Mouse (Mus musculus): ENCODE results near the gene Nsun6.

Gene Nsun6

GRCm38 (mm10) chr2:15054945-15055637 lies at the start of gene Nsun6:
TSS of gene Nsun6 (minus strand) at chr2:15055069.
- DNase-seq (ENCODE audit: low spot score in 2 of 2): peak; percentile 88 to 93

- no peak for DNase-seq (ENCODE audit: low spot score in 2 of 2)
Observed at GRCm38 (mm10) chr2:15104386-15104785, 49.5 kb upstream of the Nsun6 start.

GRCm38 (mm10) chr2:15096514-15097090 lies 41.7 kb upstream of the Nsun6 start:
- no peak for DNase-seq (ENCODE audit: low spot score in 2 of 2)

- DNase-seq (ENCODE audit: low spot score in 2 of 2): no peak
Observed at GRCm38 (mm10) chr2:15087308-15087707, 32.4 kb upstream of the Nsun6 start.

GRCm38 (mm10) chr2:15083702-15084101 lies 28.8 kb upstream of the Nsun6 start:
- no peak for DNase-seq (ENCODE audit: low spot score in 2 of 2)

GRCm38 (mm10) chr2:15067091-15067490 lies 12.2 kb upstream of the Nsun6 start:
- DNase-seq (ENCODE audit: low spot score in 2 of 2): no peak

- no peak for DNase-seq (ENCODE audit: low spot score in 2 of 2)
Observed at GRCm38 (mm10) chr2:15065447-15065846, 10.6 kb upstream of the Nsun6 start.

- no peak for DNase-seq (ENCODE audit: low spot score in 2 of 2)
Observed at GRCm38 (mm10) chr2:15064380-15065269, 9.8 kb upstream of the Nsun6 start.

GRCm38 (mm10) chr2:15063815-15064214 lies 8.9 kb upstream of the Nsun6 start:
- no peak for DNase-seq (ENCODE audit: low spot score in 2 of 2)

GRCm38 (mm10) chr2:15060856-15061255 lies 6.0 kb upstream of the Nsun6 start:
- no peak for DNase-seq (ENCODE audit: low spot score in 2 of 2)

- DNase-seq (ENCODE audit: low spot score in 2 of 2): no peak
Observed at GRCm38 (mm10) chr2:15058227-15058626, 3.4 kb upstream of the Nsun6 start.

- DNase-seq (ENCODE audit: low spot score in 2 of 2): no peak
Observed at GRCm38 (mm10) chr2:15055741-15056151, 877 bp upstream of the Nsun6 start.

- DNase-seq (ENCODE audit: low spot score in 2 of 2): no peak
Observed at GRCm38 (mm10) chr2:15054496-15054895, 373 bp downstream of the Nsun6 start.

- DNase-seq (ENCODE audit: low spot score in 2 of 2): peak; percentile 67 to 80
Observed at GRCm38 (mm10) chr2:15049117-15049873, 5.6 kb downstream of the Nsun6 start, which contains the start of gene Arl5b. TSS of gene Arl5b (plus strand) at chr2:15049395.

GRCm38 (mm10) chr2:15040326-15040725 lies 14.5 kb downstream of the Nsun6 start:
- DNase-seq (ENCODE audit: low spot score in 2 of 2): no peak

- DNase-seq (ENCODE audit: low spot score in 2 of 2): no peak
Observed at GRCm38 (mm10) chr2:15038705-15039104, 16.2 kb downstream of the Nsun6 start.

GRCm38 (mm10) chr2:15027816-15028215 lies 27.1 kb downstream of the Nsun6 start:
- DNase-seq (ENCODE audit: low spot score in 2 of 2): no peak

- DNase-seq (ENCODE audit: low spot score in 2 of 2): no peak
Observed at GRCm38 (mm10) chr2:15026817-15027216, 28.1 kb downstream of the Nsun6 start.

- DNase-seq (ENCODE audit: low spot score in 2 of 2): no peak
Observed at GRCm38 (mm10) chr2:15008072-15008471, 46.8 kb downstream of the Nsun6 start.

- DNase-seq (ENCODE audit: low spot score in 2 of 2): no peak
Observed at GRCm38 (mm10) chr2:15007531-15007930, 47.3 kb downstream of the Nsun6 start.

GRCm38 (mm10) chr2:14997836-14998235 lies 57.0 kb downstream of the Nsun6 start:
- DNase-seq (ENCODE audit: low spot score in 2 of 2): no peak

GRCm38 (mm10) chr2:14996036-14996435 lies 58.8 kb downstream of the Nsun6 start:
- no peak for DNase-seq (ENCODE audit: low spot score in 2 of 2)

Data from spleen, postnatal 14 days (tissue).